Mouse (Mus musculus): ENCODE data around the gene Adamts17. TPM values are rescaled to one million over a fixed set of nuclear protein-coding genes. Genes with fewer than 3 reads are reported as not detected.

The Adamts17 gene
- total and polyA plus RNA-seq, 2 experiments from 2014 or later, result 2.9 to 9.0 TPM

DNA sequence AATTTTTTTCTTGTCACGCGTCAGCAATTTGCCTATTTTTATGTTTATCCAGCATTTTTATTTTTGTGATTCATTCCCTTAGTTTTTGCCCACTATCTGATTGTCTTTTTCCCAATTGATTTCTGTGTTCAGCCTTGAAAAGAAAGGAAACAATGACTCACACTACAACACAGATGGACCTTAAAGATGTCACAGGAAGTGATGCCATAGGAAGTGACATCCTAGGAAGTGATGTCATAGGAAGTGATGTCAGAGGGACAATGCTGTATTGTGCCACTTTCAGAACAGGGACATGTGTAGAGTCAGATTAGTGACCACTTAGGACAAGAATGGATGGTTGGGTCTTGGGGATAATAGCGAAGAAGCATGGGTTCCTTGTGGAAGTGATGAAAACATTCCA, 274.5 kb downstream of the Adamts17 start:
- no peak overlapping the region for H3K9ac ChIP-seq (replicated peaks; ENCODE audit: low read depth, low read length)

DNA sequence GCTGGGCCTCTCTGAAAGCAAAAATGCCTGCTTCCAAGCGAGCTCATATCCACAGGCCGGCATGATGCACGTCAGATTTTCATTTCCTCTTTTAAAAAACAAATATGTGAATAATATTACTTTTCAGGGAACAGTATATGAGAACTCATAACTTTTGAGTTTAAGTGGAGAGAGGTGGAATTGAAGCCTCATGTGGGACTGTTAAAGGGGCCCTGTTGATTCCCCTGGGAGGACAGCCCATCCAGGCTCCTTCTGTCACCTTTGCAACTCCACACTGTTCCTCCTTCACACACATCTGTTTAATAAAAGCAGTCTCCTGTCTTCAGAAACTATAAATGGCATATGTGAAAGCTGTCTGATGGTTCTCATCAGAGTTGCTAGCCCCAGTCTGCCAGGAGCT, 275.5 kb downstream of the Adamts17 start:
- no peak overlapping the region for H3K9ac ChIP-seq (replicated peaks; ENCODE audit: low read depth, low read length)
- ATAC-seq (ENCODE audit: insufficient read depth, low read depth) (no peak), DNase-seq (ENCODE audit: low spot score) (no peak)
- H3K4me3 ChIP-seq (ENCODE audit: low read depth, low read length), result no peak overlapping the region
- no peaks in the 10 kb centered on the region for H3K4me1 ChIP-seq (ENCODE audit: control insufficient read depth, insufficient read depth)
- TF ChIP-seq CTCF (IDR thresholded peaks at IDR 0.05; ENCODE audit: low read depth), result no peak
- no peak for TF ChIP-seq EP300 (IDR thresholded peaks at IDR 0.05; ENCODE audit: low read depth)
- H3K27me3 ChIP-seq (ENCODE audit: control insufficient read depth, insufficient read depth, low read length), result no peaks in the 10 kb centered on the region
- H3K4me2 ChIP-seq (ENCODE audit: low read depth, low read length), result no peak overlapping the region
- H3K36me3 ChIP-seq (replicated peaks; ENCODE audit: control insufficient read depth, insufficient read depth, low read length), result no peaks in the 10 kb centered on the region
- 90% methylated on average over 3 of the region's 3 CpGs for WGBS
- H3K9me3 ChIP-seq (replicated peaks; ENCODE audit: control insufficient read depth, low read length), result no peaks in the 10 kb centered on the region
- H3K27ac ChIP-seq (ENCODE audit: low read depth), result no peak overlapping the region

More for the DNA sequence above, 274.5 kb downstream of the Adamts17 start:
- no peak; the same call in 1 of the 2 replicates for ATAC-seq (ENCODE audit: insufficient read depth, low read depth)
- H3K4me2 ChIP-seq (ENCODE audit: low read depth, low read length), result no peak overlapping the region
- no peaks in the 10 kb centered on the region for H3K27me3 ChIP-seq (ENCODE audit: control insufficient read depth, insufficient read depth, low read length)
- H3K4me1 ChIP-seq (ENCODE audit: control insufficient read depth, insufficient read depth), result no peaks in the 10 kb centered on the region
- TF ChIP-seq CTCF (IDR thresholded peaks at IDR 0.05; ENCODE audit: low read depth) (no peak), EP300 (IDR thresholded peaks at IDR 0.05; ENCODE audit: low read depth) (no peak)
- no peaks in the 10 kb centered on the region for H3K9me3 ChIP-seq (replicated peaks; ENCODE audit: control insufficient read depth, low read length)
- H3K27ac ChIP-seq (ENCODE audit: low read depth), result 0 out of 2 replicates have a peak overlapping the region, but pooled peaks have one; percentile 15
- no peaks in the 10 kb centered on the region for H3K36me3 ChIP-seq (replicated peaks; ENCODE audit: control insufficient read depth, insufficient read depth, low read length)
- peak; percentile 29 for DNase-seq (ENCODE audit: low spot score)
- H3K4me3 ChIP-seq (ENCODE audit: low read depth, low read length), result no peak overlapping the region
- whole genome bisulfite sequencing, result 90% methylated on average over 3 of the region's 3 CpGs

DNA sequence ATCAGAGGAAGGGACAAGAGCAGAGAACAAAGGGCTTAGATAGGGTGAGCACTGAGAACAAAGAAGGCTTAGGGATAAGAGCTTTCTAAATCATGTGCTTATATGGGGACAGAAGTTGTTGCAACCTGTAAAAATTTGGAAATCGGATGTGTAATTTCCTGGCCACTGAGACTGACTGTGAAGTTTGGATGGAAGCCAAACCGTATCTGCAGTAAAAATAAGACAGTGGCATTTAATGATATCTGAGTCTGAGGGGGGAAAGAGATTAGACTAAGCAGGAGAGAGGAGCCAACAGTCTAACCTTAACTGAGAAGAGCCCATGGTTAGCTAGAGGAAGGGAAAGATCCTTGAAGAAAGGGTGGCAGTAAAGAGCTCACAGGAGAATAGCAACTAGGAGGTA, 295.6 kb downstream of the Adamts17 start:
- no peak overlapping the region for H3K4me3 ChIP-seq (ENCODE audit: low read depth, low read length)
- no peaks in the 10 kb centered on the region for H3K27me3 ChIP-seq (ENCODE audit: control insufficient read depth, insufficient read depth, low read length)
- DNase-seq (ENCODE audit: low spot score) (no peak), ATAC-seq (ENCODE audit: insufficient read depth, low read depth) (no peak)
- peaks cover 10% of the 10 kb centered on the region for H3K4me1 ChIP-seq (ENCODE audit: control insufficient read depth, insufficient read depth)
- TF ChIP-seq CTCF (IDR thresholded peaks at IDR 0.05; ENCODE audit: low read depth), result no peak
- TF ChIP-seq EP300 (IDR thresholded peaks at IDR 0.05; ENCODE audit: low read depth), result no peak
- 6% methylated on average over 2 of the region's 2 CpGs for WGBS
- H3K4me2 ChIP-seq (ENCODE audit: low read depth, low read length), result no peak overlapping the region
- no peaks in the 10 kb centered on the region for H3K9me3 ChIP-seq (replicated peaks; ENCODE audit: control insufficient read depth, low read length)
- no peak overlapping the region for H3K27ac ChIP-seq (ENCODE audit: low read depth)
- no peaks in the 10 kb centered on the region for H3K36me3 ChIP-seq (replicated peaks; ENCODE audit: control insufficient read depth, insufficient read depth, low read length)
- H3K9ac ChIP-seq (replicated peaks; ENCODE audit: low read depth, low read length), result no peak overlapping the region

DNA sequence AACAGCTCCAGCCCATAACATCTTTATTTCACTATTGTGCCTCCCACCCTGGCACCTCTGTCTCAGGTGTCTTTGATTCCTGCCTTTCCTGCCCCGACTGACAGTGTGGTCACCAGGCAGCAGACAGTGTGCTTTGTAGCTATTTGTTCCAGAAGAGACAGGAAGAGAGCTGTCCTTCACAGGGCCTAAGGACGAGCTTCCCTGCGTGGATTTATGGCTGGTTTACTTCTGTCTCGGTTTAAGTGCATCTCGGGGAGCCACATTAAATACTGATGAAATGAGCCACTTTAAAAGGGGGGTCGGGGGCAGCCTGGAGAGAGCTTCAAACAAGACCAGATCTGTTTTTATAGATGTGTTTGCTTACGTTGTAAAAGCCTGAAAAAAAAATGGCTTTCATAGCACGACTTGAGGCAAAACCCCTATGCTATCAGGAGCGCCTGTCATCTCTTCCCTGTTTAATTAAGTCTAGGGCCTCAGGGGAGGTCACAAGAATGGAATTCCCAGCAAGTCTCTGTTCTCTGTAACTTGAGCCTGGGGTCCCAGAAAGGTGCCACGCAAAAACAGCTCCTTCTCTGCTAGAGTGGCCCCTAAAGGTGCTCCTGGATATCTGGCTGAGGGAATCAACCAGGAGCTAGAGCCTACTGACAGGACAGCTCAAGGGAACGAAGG, 302.9 kb downstream of the Adamts17 start:
- no peaks in the 10 kb centered on the region for H3K4me1 ChIP-seq (ENCODE audit: control insufficient read depth, insufficient read depth)
- no peak overlapping the region for H3K9ac ChIP-seq (replicated peaks; ENCODE audit: low read depth, low read length)
- 39% methylated on average over 11 of the region's 11 CpGs for WGBS
- DNase-seq (ENCODE audit: low spot score) (no peak), ATAC-seq (ENCODE audit: insufficient read depth, low read depth) (no peak)
- no peaks in the 10 kb centered on the region for H3K9me3 ChIP-seq (replicated peaks; ENCODE audit: control insufficient read depth, low read length)
- TF ChIP-seq CTCF (IDR thresholded peaks at IDR 0.05; ENCODE audit: low read depth), result no peak
- no peak for TF ChIP-seq EP300 (IDR thresholded peaks at IDR 0.05; ENCODE audit: low read depth)
- H3K36me3 ChIP-seq (replicated peaks; ENCODE audit: control insufficient read depth, insufficient read depth, low read length), result no peaks in the 10 kb centered on the region
- H3K27ac ChIP-seq (ENCODE audit: low read depth), result no peak overlapping the region
- no peak overlapping the region for H3K4me3 ChIP-seq (ENCODE audit: low read depth, low read length)
- no peaks in the 10 kb centered on the region for H3K27me3 ChIP-seq (ENCODE audit: control insufficient read depth, insufficient read depth, low read length)
- H3K4me2 ChIP-seq (ENCODE audit: low read depth, low read length), result no peak overlapping the region

DNA sequence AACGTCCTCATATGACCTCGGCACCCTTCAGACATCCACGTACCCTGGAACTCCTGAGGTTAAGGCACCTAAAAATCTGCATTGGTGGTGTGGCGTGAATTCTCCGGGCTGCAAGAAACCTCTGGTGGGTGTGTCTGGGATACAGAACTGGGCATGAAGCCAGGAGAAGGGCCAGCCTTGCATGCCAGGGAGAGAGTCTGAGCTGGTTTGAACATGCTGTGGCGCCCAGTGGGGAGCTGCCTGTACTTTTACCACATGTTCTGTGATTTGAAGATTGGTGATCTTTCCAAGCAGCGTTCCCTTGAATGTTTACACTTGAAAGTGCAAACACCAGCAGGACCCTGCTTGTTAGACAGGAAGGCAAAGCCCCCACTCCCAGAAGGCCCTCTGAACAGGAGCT, 306.2 kb downstream of the Adamts17 start:
- DNase-seq (ENCODE audit: low spot score), result peak; percentile 33
- Histone ChIP-seq H3K9ac (replicated peaks; ENCODE audit: low read depth, low read length) (no peak overlapping the region), H3K4me1 (ENCODE audit: control insufficient read depth, insufficient read depth) (no peaks in the 10 kb centered on the region), H3K9me3 (replicated peaks; ENCODE audit: control insufficient read depth, low read length) (no peaks in the 10 kb centered on the region), H3K4me2 (ENCODE audit: low read depth, low read length) (no peak overlapping the region), H3K27ac (ENCODE audit: low read depth) (no peak overlapping the region), H3K36me3 (replicated peaks; ENCODE audit: control insufficient read depth, insufficient read depth, low read length) (no peaks in the 10 kb centered on the region), H3K4me3 (ENCODE audit: low read depth, low read length) (no peak overlapping the region), H3K27me3 (ENCODE audit: control insufficient read depth, insufficient read depth, low read length) (no peaks in the 10 kb centered on the region)
- peak; percentile 69; the same call in 1 of the 2 replicates for ATAC-seq (ENCODE audit: insufficient read depth, low read depth)
- no peak for TF ChIP-seq EP300 (IDR thresholded peaks at IDR 0.05; ENCODE audit: low read depth)
- TF ChIP-seq CTCF (IDR thresholded peaks at IDR 0.05; ENCODE audit: low read depth), result no peak
- 41% methylated on average over 7 of the region's 7 CpGs for WGBS

DNA sequence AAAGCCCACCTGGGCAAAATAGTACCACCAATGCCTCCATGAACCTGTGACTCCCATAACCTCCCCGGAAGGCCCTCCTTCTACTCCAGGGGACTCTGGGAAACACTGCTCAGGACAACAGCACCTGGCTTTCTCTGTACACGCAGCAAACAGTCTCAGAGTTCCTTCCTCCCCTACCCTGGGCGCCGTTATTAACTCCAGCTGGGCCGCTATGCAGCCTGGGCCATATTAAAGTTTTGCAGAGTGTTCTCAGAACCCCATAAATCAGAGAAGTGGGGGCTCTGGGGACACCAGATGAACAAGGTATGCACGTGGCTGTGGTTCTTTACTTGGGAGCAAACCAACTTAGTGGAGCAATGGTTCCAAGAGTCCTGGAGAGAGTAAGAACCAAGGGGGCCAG, 306.6 kb downstream of the Adamts17 start:
- Histone ChIP-seq H3K4me1 (ENCODE audit: control insufficient read depth, insufficient read depth) (no peaks in the 10 kb centered on the region), H3K27me3 (ENCODE audit: control insufficient read depth, insufficient read depth, low read length) (no peaks in the 10 kb centered on the region), H3K4me3 (ENCODE audit: low read depth, low read length) (no peak overlapping the region), H3K27ac (ENCODE audit: low read depth) (no peak overlapping the region), H3K36me3 (replicated peaks; ENCODE audit: control insufficient read depth, insufficient read depth, low read length) (no peaks in the 10 kb centered on the region), H3K9me3 (replicated peaks; ENCODE audit: control insufficient read depth, low read length) (no peaks in the 10 kb centered on the region), H3K9ac (replicated peaks; ENCODE audit: low read depth, low read length) (no peak overlapping the region), H3K4me2 (ENCODE audit: low read depth, low read length) (no peak overlapping the region)
- no peak for DNase-seq (ENCODE audit: low spot score)
- TF ChIP-seq EP300 (IDR thresholded peaks at IDR 0.05; ENCODE audit: low read depth) (no peak), CTCF (IDR thresholded peaks at IDR 0.05; ENCODE audit: low read depth) (no peak)
- ATAC-seq (ENCODE audit: insufficient read depth, low read depth), result no peak
- WGBS, result 89% methylated on average over 6 of the region's 6 CpGs
